Mouse (Mus musculus): Measurements from ENCODE around the gene Zic1. TPM values are rescaled to one million over a fixed set of nuclear protein-coding genes. Genes with fewer than 3 reads are reported as not detected.
A peak's percentile ranks its signal among the peaks of the same experiment; 100 is the strongest.

Zic1 gene
- polyA plus RNA-seq (2012; rRNA removed), result 21.0 and 26.3 TPM in 2 replicates

- Histone ChIP-seq H3K4me3 (ENCODE audit: insufficient read depth, low read length) (peak within 1 kb of the TSS; percentile 19; the same call in 1 of the 2 replicates), H3K27ac (ENCODE audit: insufficient read depth, low read length) (peak within 1 kb of the TSS; percentile 15), H3K4me1 (ENCODE audit: control insufficient read depth, insufficient read depth, low read length) (no peaks in the 10 kb centered on the region)
- no peak for TF ChIP-seq POLR2A (IDR thresholded peaks at IDR 0.05; ENCODE audit: extremely low read depth, insufficient read depth, low read length)
- TF ChIP-seq CTCF (IDR thresholded peaks at IDR 0.05; ENCODE audit: extremely low read depth, insufficient read depth, low read length), result no peak
Measured at GRCm38 (mm10) chr9:91365664-91366063, at the start of gene Zic1. Zic1 (minus strand) TSS chr9:91365810.

GRCm38 (mm10) chr9:91414007-91414661 lies 48.5 kb upstream of the Zic1 start:
- H3K4me3 ChIP-seq (ENCODE audit: insufficient read depth, low read length), result no peak overlapping the region
- TF ChIP-seq POLR2A (IDR thresholded peaks at IDR 0.05; ENCODE audit: extremely low read depth, insufficient read depth, low read length) (no peak), CTCF (IDR thresholded peaks at IDR 0.05; ENCODE audit: extremely low read depth, insufficient read depth, low read length) (no peak)
- H3K27ac ChIP-seq (ENCODE audit: insufficient read depth, low read length), result no peak overlapping the region
- H3K4me1 ChIP-seq (ENCODE audit: control insufficient read depth, insufficient read depth, low read length), result no peaks in the 10 kb centered on the region

DNA sequence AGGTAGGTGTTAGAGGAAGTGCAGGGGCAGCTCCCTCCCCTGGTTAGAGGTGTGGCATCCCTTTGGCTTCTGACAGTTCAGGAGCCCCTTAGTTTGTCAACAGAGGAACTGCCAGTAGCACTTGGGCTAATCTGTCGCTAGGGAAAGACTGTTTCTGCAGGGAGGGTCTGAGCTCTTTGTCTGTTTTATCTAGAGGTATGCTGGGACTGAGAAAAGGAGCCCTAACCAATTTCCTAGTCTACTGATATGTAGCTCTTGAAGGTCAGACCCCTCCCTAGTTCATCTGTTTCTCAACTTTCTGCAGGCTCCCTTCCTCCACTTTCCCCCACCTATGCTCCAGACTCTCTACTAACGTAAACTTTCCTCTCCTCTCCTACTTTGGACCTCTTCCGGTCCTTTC lies 44.2 kb upstream of the Zic1 start:
- Histone ChIP-seq H3K4me3 (ENCODE audit: insufficient read depth, low read length) (no peak overlapping the region), H3K4me1 (ENCODE audit: control insufficient read depth, insufficient read depth, low read length) (no peaks in the 10 kb centered on the region), H3K27ac (ENCODE audit: insufficient read depth, low read length) (no peak overlapping the region)
- TF ChIP-seq POLR2A (IDR thresholded peaks at IDR 0.05; ENCODE audit: extremely low read depth, insufficient read depth, low read length), result no peak
- no peak for TF ChIP-seq CTCF (IDR thresholded peaks at IDR 0.05; ENCODE audit: extremely low read depth, insufficient read depth, low read length)

- no peak overlapping the region for H3K27ac ChIP-seq (ENCODE audit: insufficient read depth, low read length)
- no peaks in the 10 kb centered on the region for H3K4me1 ChIP-seq (ENCODE audit: control insufficient read depth, insufficient read depth, low read length)
- TF ChIP-seq CTCF (IDR thresholded peaks at IDR 0.05; ENCODE audit: extremely low read depth, insufficient read depth, low read length), result no peak
- TF ChIP-seq POLR2A (IDR thresholded peaks at IDR 0.05; ENCODE audit: extremely low read depth, insufficient read depth, low read length), result no peak
- H3K4me3 ChIP-seq (ENCODE audit: insufficient read depth, low read length), result no peak overlapping the region
Measured at GRCm38 (mm10) chr9:91406258-91406763, 40.7 kb upstream of the Zic1 start.

DNA sequence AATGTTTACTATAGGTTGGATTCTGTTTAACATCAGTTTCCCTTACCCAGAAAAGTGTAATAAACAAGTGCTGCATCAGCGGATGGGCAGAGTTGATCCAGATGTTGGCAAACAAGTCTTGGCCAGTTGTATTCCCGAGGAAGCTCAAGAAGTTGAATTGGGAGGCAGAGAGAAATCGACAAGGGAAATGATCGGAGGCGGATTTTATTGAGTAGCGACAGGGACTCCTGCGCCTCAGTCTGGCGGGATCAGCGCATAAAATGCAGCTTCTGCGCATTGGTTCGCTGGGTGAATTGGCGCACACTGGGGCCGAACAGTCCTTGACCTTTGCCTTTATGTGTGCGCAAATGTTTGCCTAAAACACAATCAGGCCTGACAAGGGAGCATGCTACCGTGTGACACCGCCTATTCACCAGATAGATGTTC lies 40.2 kb upstream of the Zic1 start:
- H3K4me1 ChIP-seq (ENCODE audit: control insufficient read depth, insufficient read depth, low read length), result no peaks in the 10 kb centered on the region
- TF ChIP-seq CTCF (IDR thresholded peaks at IDR 0.05; ENCODE audit: extremely low read depth, insufficient read depth, low read length), result no peak
- TF ChIP-seq POLR2A (IDR thresholded peaks at IDR 0.05; ENCODE audit: extremely low read depth, insufficient read depth, low read length), result no peak
- H3K27ac ChIP-seq (ENCODE audit: insufficient read depth, low read length), result 0 out of 2 replicates have a peak overlapping the region, but pooled peaks have one; percentile 20
- H3K4me3 ChIP-seq (ENCODE audit: insufficient read depth, low read length), result no peak overlapping the region

DNA sequence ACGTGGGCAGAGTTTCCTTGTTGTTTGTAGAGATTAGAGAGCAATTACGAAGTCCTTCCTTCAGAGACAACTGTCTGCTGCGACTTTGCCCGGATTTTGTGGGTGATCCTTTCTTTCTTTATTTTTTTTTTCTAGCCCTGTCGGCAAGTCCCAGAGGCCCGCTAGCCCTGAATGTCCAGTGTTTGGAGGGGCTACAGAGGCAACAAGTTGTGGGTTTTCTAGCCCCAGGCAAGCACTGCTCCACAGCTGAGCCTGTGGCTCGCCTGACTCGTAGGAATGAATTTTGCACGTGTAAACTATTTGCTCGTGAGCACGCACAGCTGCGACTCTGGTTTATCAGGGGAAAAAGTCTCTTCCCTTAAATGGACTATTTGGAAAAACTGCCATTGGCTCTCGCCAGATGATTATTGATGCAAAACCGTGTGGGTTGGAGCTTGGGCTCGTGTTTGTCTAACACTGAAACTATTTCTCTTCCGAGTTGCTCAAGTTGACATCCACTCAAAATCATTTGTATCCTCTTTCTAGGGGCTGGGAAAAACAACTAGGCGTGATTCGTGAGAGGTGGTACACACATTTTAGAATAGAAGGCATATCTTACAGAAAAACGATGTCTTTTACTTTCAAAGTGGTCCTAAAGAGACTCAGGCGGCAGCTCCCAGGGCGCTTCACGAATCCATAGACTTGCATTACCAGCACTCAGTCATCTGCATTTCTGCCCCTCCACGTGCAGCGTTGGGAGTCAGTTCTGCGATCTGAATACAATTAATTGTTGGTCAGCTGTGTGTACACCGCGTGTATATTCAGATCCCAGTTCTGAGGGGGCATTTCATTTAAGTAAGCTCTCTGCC lies 39.5 kb upstream of the Zic1 start:
- no peak overlapping the region for H3K4me3 ChIP-seq (ENCODE audit: insufficient read depth, low read length)
- TF ChIP-seq CTCF (IDR thresholded peaks at IDR 0.05; ENCODE audit: extremely low read depth, insufficient read depth, low read length) (no peak), POLR2A (IDR thresholded peaks at IDR 0.05; ENCODE audit: extremely low read depth, insufficient read depth, low read length) (no peak)
- H3K27ac ChIP-seq (ENCODE audit: insufficient read depth, low read length), result no peak overlapping the region
- no peaks in the 10 kb centered on the region for H3K4me1 ChIP-seq (ENCODE audit: control insufficient read depth, insufficient read depth, low read length)

- Histone ChIP-seq H3K27ac (ENCODE audit: insufficient read depth, low read length) (no peak overlapping the region), H3K4me3 (ENCODE audit: insufficient read depth, low read length) (no peak overlapping the region), H3K4me1 (ENCODE audit: control insufficient read depth, insufficient read depth, low read length) (no peaks in the 10 kb centered on the region)
- TF ChIP-seq POLR2A (IDR thresholded peaks at IDR 0.05; ENCODE audit: extremely low read depth, insufficient read depth, low read length) (no peak), CTCF (IDR thresholded peaks at IDR 0.05; ENCODE audit: extremely low read depth, insufficient read depth, low read length) (no peak)
Measured at GRCm38 (mm10) chr9:91404229-91404628, 38.6 kb upstream of the Zic1 start.

DNA sequence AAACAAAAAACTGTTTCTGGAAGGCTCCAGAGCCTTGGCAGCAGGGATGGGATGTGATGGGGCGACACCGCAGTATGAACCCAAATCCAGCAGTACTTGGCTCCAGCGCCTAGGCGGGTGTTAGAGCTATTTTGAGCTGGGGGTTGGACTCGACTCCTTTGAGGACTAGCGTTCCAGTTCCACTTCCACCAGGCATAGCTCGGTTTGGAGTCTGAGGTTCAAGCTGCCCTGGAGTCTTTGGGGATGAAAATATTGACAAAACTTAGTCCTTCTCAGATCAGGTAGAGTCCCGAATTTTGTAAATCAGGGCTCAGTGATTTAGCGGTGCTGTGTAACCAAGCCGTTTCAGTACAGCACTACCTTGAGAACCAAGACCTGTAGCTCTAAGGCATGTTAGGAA lies 35.9 kb upstream of the Zic1 start:
- Histone ChIP-seq H3K4me3 (ENCODE audit: insufficient read depth, low read length) (no peak overlapping the region), H3K27ac (ENCODE audit: insufficient read depth, low read length) (no peak overlapping the region), H3K4me1 (ENCODE audit: control insufficient read depth, insufficient read depth, low read length) (no peaks in the 10 kb centered on the region)
- TF ChIP-seq POLR2A (IDR thresholded peaks at IDR 0.05; ENCODE audit: extremely low read depth, insufficient read depth, low read length) (no peak), CTCF (IDR thresholded peaks at IDR 0.05; ENCODE audit: extremely low read depth, insufficient read depth, low read length) (no peak)

GRCm38 (mm10) chr9:91400482-91401093 lies 35.0 kb upstream of the Zic1 start:
- Histone ChIP-seq H3K27ac (ENCODE audit: insufficient read depth, low read length) (no peak overlapping the region), H3K4me3 (ENCODE audit: insufficient read depth, low read length) (no peak overlapping the region), H3K4me1 (ENCODE audit: control insufficient read depth, insufficient read depth, low read length) (no peaks in the 10 kb centered on the region)
- TF ChIP-seq CTCF (IDR thresholded peaks at IDR 0.05; ENCODE audit: extremely low read depth, insufficient read depth, low read length) (no peak), POLR2A (IDR thresholded peaks at IDR 0.05; ENCODE audit: extremely low read depth, insufficient read depth, low read length) (no peak)

All from cortical plate, adult 2 months (tissue).